Mouse (Mus musculus) cerebellum, adult 18-20 months (tissue): ENCODE measurements around the gene Vsx2.
A peak's percentile ranks its signal among the peaks of the same experiment; 100 is the strongest.
"Not testable (repeated sequence)": the region's sequence is repeated elsewhere in the genome, so short reads cannot be mapped to it uniquely, and the experiment has no call there.

Experiments
- DNase-seq, 2 experiments: peaks; one replicate each; pipeline ENCODE4 v3.0.0; 2021

Vsx2 gene

DNA sequence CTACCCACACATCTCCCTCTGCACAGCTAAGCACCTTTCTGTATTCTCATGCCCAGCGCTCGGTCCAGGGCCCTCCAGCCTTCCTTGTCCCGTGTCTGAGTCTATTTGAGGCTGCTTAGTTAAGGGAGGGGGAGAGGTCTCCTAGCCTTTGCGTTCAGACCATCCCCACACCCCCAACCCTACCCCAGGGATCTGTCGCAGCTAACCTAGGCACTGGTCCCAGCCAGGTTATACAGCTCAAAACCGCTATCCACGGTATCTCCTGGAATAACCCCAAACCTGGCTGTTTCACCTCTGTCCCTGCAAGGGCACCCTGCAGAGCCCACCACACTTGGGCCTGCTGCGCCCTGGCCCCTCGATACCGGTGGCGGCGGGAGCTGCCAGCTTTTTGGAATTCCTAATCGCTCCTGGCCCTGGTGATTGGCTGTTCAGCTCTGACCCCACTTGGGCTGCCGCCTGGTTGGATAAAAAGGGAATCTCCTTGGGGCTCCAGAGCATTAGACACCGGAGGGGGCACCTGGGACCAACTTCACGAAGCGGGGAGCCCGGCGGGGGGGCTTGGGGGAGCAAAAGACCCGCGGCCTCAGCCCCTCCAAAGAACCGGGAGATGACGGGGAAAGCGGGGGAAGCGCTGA is at the start of gene Vsx2:
Gene Vsx2, plus strand, starts transcription at position 427 of the 635 bp plus-strand sequence.
- no peak for DNase-seq

DNA sequence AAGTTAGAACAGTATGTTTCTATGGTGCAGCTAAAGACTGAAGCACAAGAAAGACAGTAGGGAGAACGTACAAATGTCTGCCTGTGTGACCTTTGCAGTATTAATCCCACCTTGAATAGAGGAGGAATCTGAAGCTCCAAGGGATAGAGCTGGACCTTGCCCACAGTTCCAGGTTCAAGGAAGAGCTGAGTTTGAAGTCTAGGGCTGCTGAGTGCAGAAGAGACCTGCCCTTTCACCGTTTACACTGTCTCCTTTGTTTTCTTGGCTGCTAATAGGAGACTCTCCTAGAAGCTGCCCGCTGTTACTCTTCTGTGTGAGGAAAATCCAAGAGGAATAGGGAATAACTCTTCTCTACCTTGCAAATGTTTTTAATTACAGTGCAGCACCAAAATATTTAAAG is 45.8 kb upstream of the Vsx2 start:
- no peak for DNase-seq

DNA sequence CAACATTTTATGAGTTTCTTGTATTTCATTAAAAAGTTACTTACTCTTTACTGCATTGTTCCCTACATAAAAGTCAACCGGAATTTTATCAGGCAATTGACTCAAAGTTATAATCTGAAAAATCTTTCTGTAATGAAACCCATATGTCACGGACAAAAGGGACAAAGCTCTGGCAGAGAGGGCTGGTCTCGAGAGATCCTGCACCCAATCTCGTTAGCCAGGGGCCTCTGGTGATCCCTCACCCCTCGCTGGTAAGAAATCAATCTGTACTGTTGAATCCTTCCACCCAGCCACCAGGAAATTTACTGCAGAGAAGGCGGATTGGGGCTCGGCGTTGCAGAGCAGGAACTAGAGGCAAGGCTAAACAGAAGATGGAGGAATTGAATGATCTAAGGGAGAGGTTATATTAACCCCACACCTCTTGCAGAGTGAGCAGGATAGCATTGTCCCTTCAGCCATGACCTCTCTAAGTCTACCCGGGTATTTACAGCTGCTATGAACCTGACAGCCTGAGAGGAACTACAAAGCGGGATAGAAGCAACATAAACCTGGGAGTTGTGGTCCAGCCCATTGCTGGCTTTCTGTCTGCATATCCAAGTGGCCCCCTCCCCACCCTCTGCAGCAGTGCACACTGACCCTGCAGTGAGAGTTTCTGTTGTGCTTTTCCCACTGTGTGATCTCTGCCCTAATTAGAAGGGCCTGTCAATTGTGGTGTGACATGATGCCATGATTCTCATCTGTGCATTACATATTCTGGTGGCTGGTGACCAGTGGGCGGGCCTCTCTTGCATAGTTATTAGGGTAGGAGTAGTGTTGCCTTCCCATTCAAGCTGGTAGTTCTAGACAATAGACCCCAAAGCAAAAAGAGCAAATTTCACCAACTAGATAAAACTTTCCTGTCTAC is 45.2 kb upstream of the Vsx2 start:
- no peak for DNase-seq

DNA sequence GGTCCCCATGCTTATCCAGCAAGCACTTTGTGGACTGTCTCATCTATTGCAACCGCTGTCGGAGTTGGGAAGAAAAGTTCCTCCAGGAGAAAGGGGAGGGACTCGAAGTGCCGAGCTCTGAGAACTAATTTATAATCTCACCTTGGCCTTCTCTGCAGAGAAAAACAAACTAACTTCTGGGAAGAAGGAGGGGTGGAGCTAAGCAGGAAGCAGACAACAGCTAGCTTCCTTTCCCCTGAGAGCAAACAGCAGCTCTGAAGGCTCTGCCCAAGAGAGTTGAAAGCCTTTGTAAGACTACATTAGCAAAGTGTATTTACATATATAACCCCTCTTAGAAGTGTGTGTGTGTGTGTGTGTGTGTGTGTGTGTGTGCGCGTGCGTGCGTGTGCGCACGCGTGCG is 44.1 kb upstream of the Vsx2 start:
- DNase-seq: no peak

DNA sequence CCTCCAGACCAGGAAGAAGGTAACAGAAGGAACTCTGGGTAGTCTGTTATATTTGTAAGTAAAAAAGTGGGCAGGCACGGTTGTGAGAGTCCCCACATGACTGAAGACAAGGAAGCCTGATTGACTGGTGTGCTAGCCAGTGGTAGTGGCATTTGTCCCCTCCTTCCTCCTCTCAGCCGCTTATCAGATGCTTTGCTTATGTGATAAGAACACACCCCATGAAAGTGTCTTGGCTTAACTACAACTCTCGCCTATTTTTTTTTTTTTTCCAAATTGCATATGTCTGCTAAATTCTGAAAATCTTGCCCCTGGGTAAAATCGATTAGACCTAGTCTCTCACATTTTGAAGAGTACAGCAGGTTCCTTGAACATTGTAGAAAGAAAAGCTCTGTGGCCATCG is 39.1 kb upstream of the Vsx2 start:
- DNase-seq: no peak

DNA sequence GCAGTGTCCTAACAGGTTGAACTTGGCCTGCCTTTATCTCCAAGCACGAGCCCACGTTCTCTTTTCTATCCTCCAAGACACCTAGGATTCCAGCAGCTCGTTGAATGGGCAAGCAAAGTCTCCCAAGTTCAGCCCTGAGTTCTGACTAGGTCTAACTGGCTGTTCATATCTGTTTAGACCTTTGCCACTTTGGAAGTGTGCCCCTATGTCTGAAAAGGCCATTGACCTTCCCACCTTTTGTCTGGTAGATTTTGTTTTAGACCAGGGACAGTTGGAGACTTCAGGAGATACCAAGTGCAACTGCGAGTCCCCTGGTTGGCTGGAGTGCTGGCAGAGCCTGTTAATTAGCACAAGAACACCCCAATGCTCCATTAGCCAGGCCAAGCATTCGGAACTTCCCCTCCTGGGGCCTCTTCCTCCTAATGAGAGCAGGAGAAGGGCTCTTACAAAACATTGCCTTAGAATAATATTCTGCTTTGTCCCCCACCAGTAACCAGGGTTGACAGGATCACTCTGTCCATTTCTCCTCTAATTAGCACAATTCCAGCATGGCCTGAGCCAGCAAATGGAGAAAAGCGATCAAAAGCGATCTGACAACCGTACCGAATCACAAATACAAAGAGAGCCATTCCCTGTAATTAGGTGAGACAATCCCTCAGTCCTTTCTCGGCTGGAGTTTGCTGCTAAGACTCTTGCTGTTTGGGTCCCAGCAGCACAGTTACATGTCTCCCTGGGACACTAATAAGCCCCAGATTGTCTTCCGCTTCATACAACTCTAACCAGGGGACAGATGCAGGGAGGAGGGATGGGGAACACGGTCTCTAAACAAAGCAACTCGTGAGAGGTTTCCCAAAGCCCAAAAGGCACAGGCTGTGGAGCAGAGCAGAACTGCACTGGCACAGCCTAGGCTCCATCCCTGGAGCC is 37.4 kb upstream of the Vsx2 start:
- no peak for DNase-seq

DNA sequence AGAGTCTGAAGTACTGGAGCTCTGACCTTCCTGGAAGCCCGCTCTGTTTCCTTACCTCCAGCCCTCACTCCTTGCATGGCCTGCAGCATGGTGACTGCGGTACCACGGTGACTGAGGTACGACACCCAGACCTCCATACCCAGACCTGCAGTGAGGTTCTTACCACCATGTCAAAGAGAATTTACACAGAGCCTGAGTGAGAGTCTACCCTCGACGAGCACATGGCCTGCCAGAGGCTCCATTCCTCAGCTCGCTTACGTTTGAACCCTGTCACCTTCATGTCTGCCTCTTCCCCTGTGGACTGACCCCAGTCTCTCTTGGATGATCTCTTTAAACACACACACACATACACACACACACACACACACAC is 36.7 kb upstream of the Vsx2 start:
- no peak for DNase-seq

DNA sequence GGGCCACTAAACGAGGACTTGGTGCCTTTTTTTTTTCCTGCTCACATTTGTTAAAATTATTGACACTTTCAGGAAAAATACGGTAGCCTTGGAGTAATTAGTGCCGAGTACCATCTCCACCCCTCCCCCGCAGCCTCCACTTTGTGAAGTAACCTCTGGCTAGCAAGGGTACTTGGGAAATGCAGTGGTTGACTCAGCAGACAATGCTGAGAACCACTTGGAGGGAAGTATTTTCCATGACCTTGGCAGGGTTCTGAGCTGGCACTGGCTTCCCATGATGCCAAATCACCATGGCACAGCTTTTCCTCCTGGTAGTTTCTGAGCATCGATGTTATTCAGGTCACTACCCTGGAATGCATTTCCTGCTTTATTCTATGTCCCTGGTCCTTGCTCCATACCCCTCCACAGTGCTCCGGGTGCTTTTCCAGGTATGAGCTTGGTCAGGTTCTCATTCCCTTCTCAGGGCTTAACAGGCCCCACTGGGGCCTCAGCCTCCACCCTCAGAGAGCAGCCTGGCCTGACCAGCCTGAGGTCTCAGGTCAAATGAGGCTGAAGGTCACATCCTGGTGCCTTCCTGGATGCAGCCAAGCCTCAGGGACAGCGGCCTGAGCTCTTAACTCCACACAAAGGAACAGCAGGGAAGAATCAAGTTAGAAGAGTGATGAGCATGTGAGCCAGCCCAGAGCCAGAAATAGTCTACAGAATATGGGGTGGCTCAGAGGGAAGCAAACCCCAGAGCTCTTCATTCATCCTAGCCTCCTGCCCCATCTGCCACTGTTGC is 35.7 kb upstream of the Vsx2 start:
- no peak for DNase-seq

DNA sequence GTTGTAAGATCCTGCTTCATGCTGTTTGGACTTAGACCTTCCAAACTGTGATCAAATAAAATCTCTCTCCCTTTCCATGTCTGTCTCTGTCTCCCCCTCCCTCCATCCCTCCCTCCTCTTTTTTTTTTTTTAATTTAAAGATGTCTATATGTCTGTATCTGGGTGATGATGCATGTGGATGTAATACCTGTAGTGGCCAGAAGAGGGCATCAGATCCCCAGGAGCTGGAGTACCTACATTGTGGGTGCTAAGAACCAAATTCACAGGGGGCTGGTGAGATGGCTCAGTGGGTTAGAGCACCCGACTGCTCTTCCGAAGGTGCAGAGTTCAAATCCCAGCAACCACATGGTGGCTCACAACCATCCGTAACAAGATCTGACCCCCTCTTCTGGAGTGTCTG is 30.0 kb upstream of the Vsx2 start:
- not testable (repeated sequence) for DNase-seq

DNA sequence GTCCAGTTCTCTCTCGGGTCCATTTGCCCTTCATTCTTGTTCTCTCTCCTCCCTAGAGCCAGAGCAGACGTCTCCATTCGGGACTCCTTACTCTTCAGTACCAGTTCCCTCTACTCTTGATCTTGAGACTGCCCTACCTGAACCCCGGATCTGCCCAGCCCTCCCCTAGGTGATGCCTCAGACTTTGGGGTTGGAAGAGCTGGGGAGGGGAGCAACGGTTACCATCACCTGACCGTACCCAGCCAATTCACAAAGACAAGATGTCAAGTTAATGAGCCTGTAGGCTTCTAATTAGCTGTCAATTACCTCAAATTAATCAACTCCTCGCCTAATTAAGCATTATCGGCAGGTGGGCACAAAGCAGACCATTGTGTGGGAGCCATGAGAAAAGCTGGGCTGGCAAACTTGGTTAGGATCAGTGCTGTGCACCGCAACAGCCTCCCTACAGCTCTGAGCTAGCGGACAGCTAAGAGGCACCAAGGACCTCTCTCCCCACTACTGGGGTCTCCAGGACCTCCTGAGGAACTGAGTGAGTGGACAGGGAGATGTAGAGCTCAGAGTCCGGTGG is 28.1 kb upstream of the Vsx2 start:
- no peak for DNase-seq

DNA sequence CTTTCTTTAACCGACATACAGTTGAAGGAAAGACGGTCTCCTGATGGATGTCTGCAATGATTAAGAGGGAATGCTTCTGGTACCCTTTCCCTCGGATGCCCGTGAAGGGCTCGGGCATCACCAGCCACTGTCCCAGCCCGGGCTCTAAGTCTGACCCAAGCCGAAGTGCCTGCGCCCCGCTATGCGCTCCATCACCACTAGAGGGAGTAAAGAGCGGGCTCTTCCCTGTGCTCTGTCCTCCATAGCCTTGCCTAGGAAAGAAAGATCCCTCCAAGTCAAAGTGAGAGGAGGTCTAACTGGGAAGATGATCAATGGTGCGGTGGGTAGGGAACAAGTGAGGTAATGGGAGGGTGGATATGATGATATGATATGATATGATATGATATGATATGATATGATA is 23.5 kb upstream of the Vsx2 start:
- peak; percentile 63 to 84 for DNase-seq

DNA sequence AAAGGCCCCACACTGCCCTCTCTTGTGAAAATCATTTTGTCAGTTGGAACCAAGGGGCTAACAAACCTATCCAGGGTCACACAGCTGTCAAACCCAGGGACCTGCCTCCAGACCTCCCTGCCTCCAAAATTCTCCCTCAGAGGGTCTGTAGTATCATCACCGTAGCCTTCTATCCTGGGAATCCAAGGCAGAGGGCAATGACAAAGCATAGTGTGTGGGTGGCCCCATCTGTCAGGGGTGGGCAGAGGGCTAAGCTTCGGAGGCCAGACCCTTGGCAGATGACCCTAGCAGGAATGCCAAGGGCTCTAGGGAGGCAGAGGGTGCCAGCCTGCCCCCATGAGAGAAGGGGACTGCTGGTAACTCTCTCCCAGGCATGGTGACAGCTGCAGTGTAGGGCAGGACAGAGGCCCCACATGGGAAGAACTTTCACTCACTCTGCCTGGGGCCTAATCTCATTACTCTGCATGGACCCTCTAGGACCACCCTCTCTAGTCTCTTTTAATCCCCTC is 22.9 kb upstream of the Vsx2 start:
- DNase-seq: no peak

DNA sequence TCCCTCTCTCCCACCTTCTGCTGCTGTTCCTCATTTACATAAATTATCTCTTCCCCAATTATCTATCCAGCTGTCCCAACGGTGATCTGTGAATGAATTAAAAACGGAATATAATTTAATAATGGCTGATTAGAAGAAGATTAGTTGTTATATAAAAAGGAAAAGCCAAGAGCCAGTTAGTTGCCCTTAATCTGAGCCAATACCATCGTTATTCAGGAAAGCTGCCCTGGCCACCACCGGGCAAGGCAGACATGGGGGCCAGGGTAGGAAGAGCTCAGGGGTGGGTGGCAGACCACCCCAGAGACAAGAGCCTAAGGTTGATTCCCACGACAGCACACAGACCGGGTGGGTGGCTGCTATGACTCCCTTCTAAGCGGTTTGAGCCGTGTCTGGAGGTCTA is 21.3 kb upstream of the Vsx2 start:
- no peak for DNase-seq

DNA sequence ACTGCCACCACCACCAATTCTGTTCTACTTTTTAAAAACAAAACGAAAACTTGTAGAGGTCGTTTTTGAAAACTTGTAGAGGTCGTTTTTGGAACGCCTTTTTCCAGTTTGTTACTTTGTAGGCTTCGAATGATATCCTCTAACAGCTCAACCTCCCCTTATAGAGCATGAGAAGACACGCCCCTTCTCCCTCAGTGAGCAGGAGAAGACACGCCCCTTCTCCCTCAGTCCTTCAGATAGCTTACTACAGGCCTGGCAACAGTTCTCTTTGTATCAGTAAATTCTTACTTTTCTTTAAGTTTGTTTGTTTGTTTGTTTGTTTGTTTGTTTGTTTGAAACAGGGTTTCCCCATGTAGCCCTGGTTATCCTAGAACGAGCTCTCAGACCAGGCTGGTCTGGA is 14.3 kb upstream of the Vsx2 start:
- no peak for DNase-seq

DNA sequence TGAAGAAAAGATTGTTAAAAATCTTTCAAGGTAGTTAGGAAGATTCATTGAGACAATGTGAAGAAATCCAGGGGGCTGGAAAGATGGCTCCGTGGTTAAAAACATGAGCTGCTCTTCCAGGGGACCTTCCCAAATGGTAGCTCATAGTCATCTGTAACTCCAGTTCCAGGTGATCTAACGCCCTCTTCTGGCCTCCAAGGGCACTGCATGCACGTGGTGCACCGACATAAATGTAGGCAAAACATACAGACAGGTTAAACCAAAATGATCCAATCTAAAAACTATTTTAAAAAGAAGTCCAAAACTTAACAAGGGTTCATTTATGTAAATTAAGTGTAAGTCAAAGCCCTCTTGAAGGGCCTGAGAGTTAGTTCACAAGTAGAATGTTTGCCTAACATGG is 7.0 kb upstream of the Vsx2 start:
- DNase-seq: no peak

DNA sequence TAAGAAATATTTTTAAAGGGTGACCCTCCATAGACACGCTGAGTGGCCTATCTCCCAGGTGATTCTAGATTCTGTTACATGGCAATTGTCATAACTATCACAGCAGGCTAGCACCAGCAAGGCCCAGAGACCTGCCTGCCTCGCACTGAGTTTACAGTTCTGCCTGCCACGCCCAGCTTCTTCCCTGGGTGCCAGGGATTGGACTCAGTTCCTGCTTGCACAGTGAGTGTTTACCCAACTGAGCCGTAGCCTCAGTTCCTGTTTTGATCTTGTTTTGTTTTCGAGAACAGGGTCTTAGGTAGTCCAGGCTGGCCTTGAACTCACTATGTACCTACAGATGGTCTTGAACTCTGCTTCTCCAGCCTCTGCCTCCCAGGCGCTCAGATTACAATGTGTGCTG is 2.0 kb upstream of the Vsx2 start:
- no peak for DNase-seq

DNA sequence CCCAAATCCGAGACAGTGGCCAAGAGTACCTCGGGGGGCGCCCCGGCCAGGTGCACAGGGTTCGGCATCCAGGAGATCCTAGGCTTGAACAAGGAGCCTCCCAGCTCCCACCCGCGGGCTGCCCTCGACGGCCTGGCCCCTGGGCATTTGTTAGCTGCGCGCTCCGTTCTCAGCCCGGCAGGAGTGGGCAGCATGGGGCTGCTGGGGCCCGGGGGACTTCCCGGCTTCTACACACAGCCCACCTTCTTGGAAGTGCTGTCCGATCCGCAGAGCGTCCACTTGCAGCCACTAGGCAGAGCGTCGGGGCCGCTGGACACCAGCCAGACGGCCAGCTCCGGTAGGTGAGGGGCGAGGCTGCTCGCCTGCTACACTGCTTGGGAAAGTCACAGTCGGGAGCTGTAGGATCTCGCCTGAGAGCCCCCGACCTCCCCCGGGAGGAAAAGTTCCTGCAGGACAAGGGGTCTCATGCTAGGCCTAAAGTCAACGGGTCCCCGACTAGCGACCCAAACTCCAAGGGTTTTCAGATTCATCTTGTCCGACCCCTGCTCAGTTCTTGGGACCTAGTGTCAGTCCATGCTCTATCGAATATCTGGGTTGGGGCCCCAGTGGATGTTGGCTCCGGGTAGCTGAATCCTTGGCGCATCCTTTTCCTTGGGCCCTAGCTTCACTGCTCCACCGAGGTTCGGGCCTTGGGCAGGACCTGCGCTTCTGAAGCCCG is 573 bp downstream of the Vsx2 start:
- no peak for DNase-seq

DNA sequence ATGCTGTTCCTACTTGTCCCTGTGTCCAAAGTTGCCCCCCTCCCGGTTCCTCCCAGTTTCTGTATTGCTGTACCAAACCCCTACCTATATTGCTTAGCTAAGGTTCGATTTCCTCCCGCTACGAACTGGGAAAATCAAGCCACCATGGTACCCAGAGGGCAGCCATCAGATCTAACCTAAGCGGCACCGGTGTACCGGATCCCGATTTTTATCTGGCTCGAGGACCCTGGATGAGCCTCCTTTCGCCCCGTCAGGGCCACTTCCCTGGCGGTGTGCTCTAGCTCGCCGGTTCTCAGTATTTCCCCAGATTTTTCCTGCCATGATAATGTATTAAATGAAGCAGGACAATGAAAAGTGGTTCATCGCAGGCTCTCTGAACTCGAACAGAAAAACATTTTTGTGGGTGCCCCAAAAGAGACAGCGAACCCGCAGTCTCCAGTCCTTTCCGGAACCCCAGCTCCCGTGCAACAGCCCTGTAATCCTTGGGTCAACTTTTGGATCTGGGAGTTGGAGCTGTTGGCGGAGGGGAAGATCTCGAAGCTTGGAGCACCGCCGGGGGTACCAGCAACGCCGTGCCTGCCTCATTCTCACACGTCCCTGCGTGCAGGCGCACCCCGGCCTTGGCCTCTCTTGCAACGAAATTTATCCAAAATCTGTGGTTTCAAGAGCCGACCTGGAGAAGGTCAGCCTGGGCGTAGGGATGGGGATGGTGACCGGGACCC is 1.3 kb downstream of the Vsx2 start:
- DNase-seq: peak in 1 of 2 experiments; percentile 26

DNA sequence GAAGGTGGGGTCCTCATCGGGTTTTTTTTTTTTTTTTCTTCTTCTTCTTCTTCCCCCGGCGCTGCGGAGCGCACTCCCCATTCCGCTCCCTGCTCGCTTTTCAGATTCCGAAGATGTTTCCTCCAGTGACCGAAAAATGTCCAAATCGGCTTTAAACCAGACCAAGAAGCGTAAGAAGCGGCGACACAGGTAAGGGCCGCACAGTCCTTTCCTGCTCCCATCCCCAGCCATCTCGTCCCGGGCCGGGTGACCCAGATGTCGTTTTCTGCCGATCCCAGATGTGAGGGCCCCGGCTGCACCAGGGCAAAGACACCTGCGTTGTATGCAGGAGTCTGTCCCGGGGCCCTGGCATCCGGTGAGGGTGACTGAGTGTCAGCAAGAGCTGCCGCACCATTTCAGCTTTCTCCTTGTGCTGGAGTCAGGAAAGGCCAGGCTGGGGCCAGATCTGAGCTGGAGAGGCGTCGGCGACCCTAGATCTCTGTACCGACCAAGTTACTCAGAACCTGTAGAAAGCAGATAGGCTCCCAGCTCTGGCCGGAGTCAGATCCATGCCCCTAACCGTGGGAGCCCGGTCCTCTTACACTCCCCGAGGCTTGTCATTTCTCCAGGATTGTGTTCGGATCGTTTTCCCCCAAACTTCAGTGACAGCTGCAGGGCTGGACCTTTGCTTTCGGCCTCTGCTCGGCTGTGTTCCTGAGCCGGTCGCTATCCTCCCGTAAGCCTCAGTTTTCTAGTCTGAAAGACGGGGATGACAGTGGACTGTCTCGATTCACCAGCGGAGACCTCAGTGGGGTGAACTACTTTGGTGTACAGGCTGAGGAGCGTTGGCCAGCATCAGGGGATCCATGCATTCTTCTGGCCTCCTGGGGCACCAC is 2.1 kb downstream of the Vsx2 start:
- peak in 1 of 2 experiments; percentile 43 for DNase-seq

DNA sequence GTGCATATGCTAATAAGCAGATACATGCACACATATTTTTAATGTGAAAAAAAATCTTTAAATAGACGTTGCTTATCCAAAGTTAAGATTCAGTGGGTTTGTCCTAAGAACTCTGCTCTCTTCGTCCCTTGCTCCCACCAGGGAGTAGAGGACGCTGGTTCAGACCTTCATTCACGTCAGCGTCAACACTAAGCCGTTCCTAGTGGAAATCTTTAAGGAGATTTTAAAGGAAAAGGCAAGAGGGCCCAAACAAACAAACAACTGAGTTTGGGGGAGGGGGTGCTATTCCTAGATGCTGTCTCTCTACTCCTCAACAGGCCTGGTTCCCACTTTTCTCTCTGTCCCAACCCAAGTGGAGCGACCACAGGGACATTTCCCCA is 2.8 kb downstream of the Vsx2 start:
- no peak for DNase-seq
